Mouse (Mus musculus) lung, adult 10 weeks (tissue): Measurements from ENCODE around the gene Ptgdr2. TPM values are rescaled to one million over a fixed set of nuclear protein-coding genes. Genes with fewer than 3 reads are reported as not detected.

Experiments used
- polyA plus RNA-seq: library from polyadenylated mRNA; stranded (reverse); fragments of 350-450 nt; fragmentation: Illumina TruSeq; extraction: RNeasy Lipid Tissue Mini Kit (QIAGEN cat#74804); gene quantifications from one replicate; pipeline ENCODE4 v1.2.3, GENCODE M21; 2014; ENCODE audit warnings: low read depth, low replicate concordance; ENCODE audit not compliant: insufficient read depth

Gene Ptgdr2
- 0.33 TPM for polyA plus RNA-seq

GRCm38 (mm10) chr19:10937110-10937563 is at the start of gene Ptgdr2:
TSS of gene Ptgdr2 (plus strand) at chr19:10937160.

DNA sequence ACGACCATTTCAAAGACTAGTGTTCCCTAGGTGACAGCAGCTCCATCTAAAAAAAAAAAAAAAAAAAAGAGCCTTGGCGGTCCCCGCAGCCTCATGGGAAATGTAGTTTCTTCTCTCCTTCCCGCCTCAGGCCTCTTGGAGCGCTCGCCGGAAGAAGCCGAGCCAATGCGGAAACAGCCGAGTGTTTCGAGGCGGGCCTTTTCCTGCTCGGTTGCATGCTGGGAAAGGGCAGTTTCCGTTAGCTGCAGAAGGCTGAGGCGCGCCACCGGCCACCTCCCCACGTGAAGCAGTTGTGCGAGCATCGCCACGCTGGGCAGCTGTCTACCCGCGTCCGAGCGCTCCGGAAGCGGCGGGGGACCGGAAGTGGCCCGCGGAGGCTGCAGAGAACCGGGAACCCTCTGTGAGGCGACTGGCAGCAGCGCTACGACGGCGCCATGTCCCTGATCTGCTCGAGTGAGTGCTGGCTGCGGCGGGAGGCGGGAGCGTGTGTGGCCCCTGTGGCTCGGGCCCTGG is 41.9 kb upstream of the Ptgdr2 start, which contains the start of gene Prpf19:
Gene Prpf19, plus strand, starts transcription at position 216 of the 513 bp plus-strand sequence.

GRCm38 (mm10) chr19:10920532-10920931 is 16.4 kb upstream of the Ptgdr2 start, which contains the start of gene Zp1:
TSS of gene Zp1 (minus strand) at chr19:10920632.

DNA sequence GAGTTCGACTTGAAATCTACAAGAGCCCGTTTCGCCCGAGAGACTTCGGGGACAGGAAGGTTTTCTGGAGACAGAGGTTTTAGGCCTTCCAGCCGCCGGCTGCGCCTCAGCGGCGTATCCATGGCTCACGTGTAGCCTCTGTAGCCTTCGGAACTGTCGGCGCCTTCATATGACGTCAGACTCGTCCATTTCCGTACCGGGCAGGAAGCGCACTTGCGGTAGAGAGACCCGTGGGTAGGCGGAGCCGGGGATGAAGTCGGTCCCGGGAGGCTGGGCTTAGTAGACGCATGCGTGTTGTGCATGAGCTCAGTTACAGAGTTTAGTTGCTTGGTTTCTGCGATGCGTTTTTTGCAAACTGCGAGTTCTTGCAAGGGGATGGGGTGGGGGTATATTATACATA is 12.2 kb downstream of the Ptgdr2 start, which contains the start of gene Ccdc86:
Gene Ccdc86, minus strand, starts transcription at position 155 of the 400 bp plus-strand sequence.

DNA sequence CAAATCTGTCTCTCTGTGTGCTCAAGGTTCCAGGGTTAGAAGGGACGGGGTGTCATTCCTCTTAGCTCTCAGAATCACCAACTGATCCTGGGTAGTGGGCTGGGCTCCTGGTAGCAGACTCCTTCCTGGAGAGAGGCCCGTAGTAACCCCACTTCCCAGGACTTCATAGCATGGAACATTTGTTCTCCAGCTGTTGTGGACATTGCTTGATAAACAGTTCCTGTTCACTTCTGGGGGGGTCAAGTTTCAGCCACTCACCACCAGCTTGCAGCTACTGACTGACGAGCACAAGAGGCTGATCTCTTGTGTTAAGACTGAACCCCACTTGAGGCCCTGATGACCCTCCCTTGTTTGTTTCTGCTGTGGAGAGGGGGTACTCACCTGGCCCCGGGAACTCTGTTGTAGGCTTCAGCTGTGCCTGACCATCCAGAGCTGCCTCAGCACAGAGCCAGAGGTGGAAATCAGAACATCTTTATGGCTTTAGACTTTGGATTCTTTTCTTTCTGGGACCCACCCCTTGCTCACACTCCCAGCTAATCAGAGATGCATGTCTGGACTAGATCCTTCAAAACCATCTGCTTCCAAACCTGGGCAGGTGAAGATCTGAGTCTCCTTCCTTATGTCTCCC is 37.4 kb downstream of the Ptgdr2 start, which contains the start of gene Ms4a10:
Gene Ms4a10, minus strand, starts transcription at position 433 of the 628 bp plus-strand sequence.

Other genes with a start within 250 kb of the Ptgdr2 start
- gene Vps37c, start 248.4 kb upstream of the Ptgdr2 start, polyA plus RNA-seq = 14.1 TPM
- gene Cd5, start 198.2 kb upstream of the Ptgdr2 start, polyA plus RNA-seq = 2.3 TPM
- 1.6 TPM for gene Cd6, start 107.1 kb upstream of the Ptgdr2 start, polyA plus RNA-seq
- gene Slc15a3, start 97.4 kb upstream of the Ptgdr2 start, polyA plus RNA-seq = 9.9 TPM
- 5.2 TPM for gene Tmem132a, start 67.2 kb upstream of the Ptgdr2 start, polyA plus RNA-seq
- gene Tmem109, start 55.2 kb upstream of the Ptgdr2 start, polyA plus RNA-seq = 130 TPM
- 53.5 TPM for gene Prpf19, start 41.9 kb upstream of the Ptgdr2 start, polyA plus RNA-seq
- gene Zp1, start 16.5 kb upstream of the Ptgdr2 start, polyA plus RNA-seq = not detected
- gene Ccdc86, start 12.1 kb downstream of the Ptgdr2 start, polyA plus RNA-seq = 4.2 TPM
- not detected for gene Ms4a10, start 37.5 kb downstream of the Ptgdr2 start, polyA plus RNA-seq
- gene Ms4a15, start 56.1 kb downstream of the Ptgdr2 start, polyA plus RNA-seq = 0.55 TPM
- not detected for gene Ms4a18, start 80.9 kb downstream of the Ptgdr2 start, polyA plus RNA-seq
- 20.7 TPM for gene Ms4a8a, start 143.9 kb downstream of the Ptgdr2 start, polyA plus RNA-seq
- not detected for gene 1700017D01Rik, start 193.7 kb downstream of the Ptgdr2 start, polyA plus RNA-seq
- gene 1700025F22Rik, start 228.2 kb downstream of the Ptgdr2 start, polyA plus RNA-seq = not detected